Mouse (Mus musculus) brain, embryonic 14.5 days (tissue): ENCODE results near the gene Creb3l1. TPM values are rescaled to one million over a fixed set of nuclear protein-coding genes. Genes with fewer than 3 reads are reported as not detected.

Source experiments
- DNase-seq: peaks from one replicate; pipeline ENCODE4 v3.0.0-alpha.2; 2011; ENCODE audit warnings: low read depth
- CTCF ChIP-seq: fragments of 200-500 bp; IDR thresholded peaks from 2 replicates; pipeline ENCODE4 v1.5.1; 2012; ENCODE audit warnings: inconsistent platforms, mild to moderate bottlenecking, moderate library complexity, borderline replicate concordance; ENCODE audit not compliant: insufficient read depth, insufficient read length; ENCODE audit errors: extremely low read depth
- POLR2A ChIP-seq: fragments of 200-500 bp; IDR thresholded peaks from 2 replicates; pipeline ENCODE4 v1.6.1; 2012; ENCODE audit warnings: mild to moderate bottlenecking, inconsistent platforms, borderline replicate concordance; ENCODE audit not compliant: poor library complexity, insufficient read depth, insufficient read length, severe bottlenecking; ENCODE audit errors: extremely low read depth
- polyA plus RNA-seq: library from polyadenylated mRNA; depleted of rRNA; stranded (reverse); fragments of >200 nt; gene quantifications from 2 replicates; pipeline ENCODE4 v1.2.3, GENCODE M21; 2012

Gene Creb3l1
- polyA plus RNA-seq, 1 experiment = 4.7 TPM

GRCm38 (mm10) chr2:91947397-91948150, 76.7 kb downstream of the Creb3l1 start:
- TF ChIP-seq CTCF = no peak
- TF ChIP-seq POLR2A = no peak
- DNase-seq = peak; percentile 57

GRCm38 (mm10) chr2:91946836-91947235, 77.5 kb downstream of the Creb3l1 start:
- DNase-seq = peak; percentile 34
- no peak for TF ChIP-seq POLR2A
- no peak for TF ChIP-seq CTCF

GRCm38 (mm10) chr2:91945483-91945882, 78.8 kb downstream of the Creb3l1 start, which contains the start of gene Gm9821:
Gene Gm9821, plus strand, starts transcription at chr2:91945703.
- no peak for DNase-seq
- TF ChIP-seq CTCF = no peak
- no peak for TF ChIP-seq POLR2A

GRCm38 (mm10) chr2:91944170-91944950, 79.9 kb downstream of the Creb3l1 start:
- TF ChIP-seq POLR2A (no peak), CTCF (peak; percentile 95)
- peak; percentile 85 for DNase-seq

GRCm38 (mm10) chr2:91942356-91942755, 81.9 kb downstream of the Creb3l1 start:
- TF ChIP-seq POLR2A (no peak), CTCF (peak; percentile 48; the same call in 1 of the 2 replicates)
- DNase-seq = no peak

- no peak for DNase-seq
- no peak for TF ChIP-seq CTCF
- no peak for TF ChIP-seq POLR2A
Measured at GRCm38 (mm10) chr2:91939303-91939935, 84.9 kb downstream of the Creb3l1 start.

- TF ChIP-seq POLR2A = no peak
- TF ChIP-seq CTCF = no peak
- DNase-seq = no peak
Measured at GRCm38 (mm10) chr2:91936154-91936553, 88.1 kb downstream of the Creb3l1 start.

GRCm38 (mm10) chr2:91934826-91935525, 89.3 kb downstream of the Creb3l1 start:
- DNase-seq = no peak
- TF ChIP-seq CTCF (no peak), POLR2A (no peak)

GRCm38 (mm10) chr2:91934016-91934415, 90.3 kb downstream of the Creb3l1 start:
- TF ChIP-seq CTCF (no peak), POLR2A (no peak)
- DNase-seq = no peak

- DNase-seq = no peak
- TF ChIP-seq POLR2A (no peak), CTCF (no peak)
Measured at GRCm38 (mm10) chr2:91933471-91933870, 90.8 kb downstream of the Creb3l1 start.
